Mouse (Mus musculus): ENCODE data around the gene Mycn. TPM values are rescaled to one million over a fixed set of nuclear protein-coding genes. Genes with fewer than 3 reads are reported as not detected.

Gene Mycn
- polyA plus RNA-seq, 1 experiment from 2014 or later: 50.3 TPM

DNA sequence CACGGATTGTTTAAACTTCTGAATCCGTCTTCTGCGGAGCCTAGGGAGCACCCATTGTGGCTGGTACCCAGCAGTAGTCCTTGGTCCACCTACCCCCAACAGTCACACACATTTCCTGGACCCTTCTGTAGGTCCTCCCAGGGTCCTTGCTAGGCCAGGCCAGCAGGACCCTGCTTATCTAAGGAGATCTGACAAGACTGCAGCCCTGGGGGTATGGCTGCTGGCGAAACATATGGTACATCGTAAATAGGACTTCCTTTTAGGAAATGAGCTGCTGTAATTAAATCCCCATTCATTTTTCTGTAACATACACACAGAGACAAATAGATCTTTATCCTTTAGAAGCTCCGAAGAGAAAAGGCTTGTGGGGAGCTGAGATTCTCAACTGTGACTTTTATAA, 34.9 kb downstream of the Mycn start:
- WGBS: 45% methylated on average over 6 of the region's 6 CpGs
- no peak for DNase-seq (ENCODE audit: low spot score)
- H3K9ac ChIP-seq: no peak overlapping the region
- no peak for ATAC-seq (ENCODE audit: low FRiP score)
- H3K27me3 ChIP-seq (ENCODE audit: control insufficient read depth, insufficient read depth, low read length): no peaks in the 10 kb centered on the region
- no peak overlapping the region for H3K27ac ChIP-seq
- H3K4me2 ChIP-seq (replicated peaks): no peak overlapping the region
- H3K36me3 ChIP-seq (replicated peaks; ENCODE audit: control insufficient read depth, insufficient read depth): no peaks in the 10 kb centered on the region
- no peaks in the 10 kb centered on the region for H3K9me3 ChIP-seq (ENCODE audit: control insufficient read depth, low read length)
- H3K4me1 ChIP-seq (replicated peaks; ENCODE audit: control insufficient read depth, insufficient read depth, low read length): peaks cover 27% of the 10 kb centered on the region
- no peak overlapping the region for H3K4me3 ChIP-seq (replicated peaks; ENCODE audit: low read length)

DNA sequence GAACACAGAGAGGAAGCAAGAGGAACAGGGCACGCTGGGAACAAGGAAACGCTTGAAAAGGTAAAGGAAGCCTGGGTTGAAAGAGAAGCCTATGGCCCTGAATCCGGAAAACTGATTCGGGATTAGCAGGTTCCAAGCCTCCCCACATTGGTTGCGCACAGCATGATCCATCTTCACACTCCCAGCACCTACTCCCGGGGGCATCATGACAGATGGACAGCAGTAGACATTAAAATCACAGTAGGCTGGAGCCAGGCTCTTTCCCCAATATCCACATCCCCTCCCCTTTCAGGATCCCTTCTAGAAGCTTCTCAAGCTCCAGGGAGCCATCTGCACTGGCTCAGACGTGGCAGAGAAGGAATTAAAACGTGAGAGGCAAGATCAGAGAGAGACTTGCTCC, 35.4 kb downstream of the Mycn start:
- Histone ChIP-seq H3K4me2 (replicated peaks) (no peak overlapping the region), H3K9ac (no peak overlapping the region), H3K4me1 (replicated peaks; ENCODE audit: control insufficient read depth, insufficient read depth, low read length) (peaks cover 27% of the 10 kb centered on the region), H3K36me3 (replicated peaks; ENCODE audit: control insufficient read depth, insufficient read depth) (no peaks in the 10 kb centered on the region), H3K27me3 (ENCODE audit: control insufficient read depth, insufficient read depth, low read length) (no peaks in the 10 kb centered on the region), H3K4me3 (replicated peaks; ENCODE audit: low read length) (no peak overlapping the region), H3K9me3 (ENCODE audit: control insufficient read depth, low read length) (no peaks in the 10 kb centered on the region), H3K27ac (no peak overlapping the region)
- DNase-seq (ENCODE audit: low spot score): no peak
- 52% methylated on average over 8 of the region's 8 CpGs for WGBS
- ATAC-seq (ENCODE audit: low FRiP score): no peak

DNA sequence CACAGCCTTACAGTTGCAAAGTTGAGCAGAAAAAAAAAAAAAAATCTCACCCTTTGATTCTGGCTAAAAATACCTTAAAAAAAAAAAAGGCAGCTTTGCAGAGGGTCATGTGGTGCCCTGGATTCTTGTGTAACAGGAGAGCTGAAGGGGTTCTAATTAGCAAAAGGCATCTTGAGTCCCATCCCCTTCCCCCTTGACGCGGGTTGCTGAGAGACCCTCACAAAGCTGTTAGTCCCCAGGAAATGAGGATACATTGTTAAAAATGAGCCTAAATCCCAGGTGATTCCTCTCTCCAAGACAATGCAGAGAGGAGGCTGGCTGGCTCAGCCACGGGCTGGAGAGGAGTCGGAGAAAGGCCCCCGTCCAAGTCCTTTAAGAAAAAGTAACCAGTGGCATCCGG, 36.6 kb downstream of the Mycn start:
- ATAC-seq (ENCODE audit: low FRiP score): no peak
- no peaks in the 10 kb centered on the region for H3K36me3 ChIP-seq (replicated peaks; ENCODE audit: control insufficient read depth, insufficient read depth)
- peaks cover 27% of the 10 kb centered on the region for H3K4me1 ChIP-seq (replicated peaks; ENCODE audit: control insufficient read depth, insufficient read depth, low read length)
- 21% methylated on average over 6 of the region's 6 CpGs for WGBS
- DNase-seq (ENCODE audit: low spot score): no peak
- no peak overlapping the region for H3K9ac ChIP-seq
- H3K27ac ChIP-seq: peak overlapping the region; percentile 79
- no peaks in the 10 kb centered on the region for H3K9me3 ChIP-seq (ENCODE audit: control insufficient read depth, low read length)
- peak overlapping the region; percentile 37 for H3K4me2 ChIP-seq (replicated peaks)
- H3K4me3 ChIP-seq (replicated peaks; ENCODE audit: low read length): no peak overlapping the region
- no peaks in the 10 kb centered on the region for H3K27me3 ChIP-seq (ENCODE audit: control insufficient read depth, insufficient read depth, low read length)

DNA sequence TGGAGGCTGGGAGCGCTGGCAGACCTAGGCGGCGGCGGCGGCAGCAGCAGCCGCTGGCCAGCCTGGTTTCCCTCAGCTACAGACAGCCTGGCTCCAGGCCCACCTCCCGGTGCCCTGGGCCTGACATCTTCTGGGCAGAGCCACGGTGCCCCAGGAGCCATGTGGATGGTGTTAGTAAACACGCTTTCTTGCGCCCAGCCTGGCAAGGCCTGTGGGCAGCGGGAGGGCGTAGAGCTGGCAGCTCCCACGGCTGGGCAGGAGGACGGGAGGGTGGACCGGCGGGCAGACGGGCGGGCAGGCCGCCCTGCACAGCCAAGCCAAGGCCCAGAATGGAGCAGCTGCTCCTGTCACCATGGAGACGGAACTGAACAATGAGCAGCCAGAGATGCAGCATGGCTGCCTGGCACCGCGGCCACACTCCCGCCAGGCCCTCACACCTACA, 37.2 kb downstream of the Mycn start:
- H3K4me2 ChIP-seq (replicated peaks): peak overlapping the region; percentile 37
- peaks cover 27% of the 10 kb centered on the region for H3K4me1 ChIP-seq (replicated peaks; ENCODE audit: control insufficient read depth, insufficient read depth, low read length)
- peak overlapping the region; percentile 44 for H3K9ac ChIP-seq
- no peaks in the 10 kb centered on the region for H3K27me3 ChIP-seq (ENCODE audit: control insufficient read depth, insufficient read depth, low read length)
- no peaks in the 10 kb centered on the region for H3K9me3 ChIP-seq (ENCODE audit: control insufficient read depth, low read length)
- H3K4me3 ChIP-seq (replicated peaks; ENCODE audit: low read length): no peak overlapping the region
- WGBS: 3% methylated on average over 23 of the region's 23 CpGs
- no peaks in the 10 kb centered on the region for H3K36me3 ChIP-seq (replicated peaks; ENCODE audit: control insufficient read depth, insufficient read depth)
- DNase-seq (ENCODE audit: low spot score) (peak; percentile 80), ATAC-seq (ENCODE audit: low FRiP score) (peak; percentile 96)
- H3K27ac ChIP-seq: peak overlapping the region; percentile 79

DNA sequence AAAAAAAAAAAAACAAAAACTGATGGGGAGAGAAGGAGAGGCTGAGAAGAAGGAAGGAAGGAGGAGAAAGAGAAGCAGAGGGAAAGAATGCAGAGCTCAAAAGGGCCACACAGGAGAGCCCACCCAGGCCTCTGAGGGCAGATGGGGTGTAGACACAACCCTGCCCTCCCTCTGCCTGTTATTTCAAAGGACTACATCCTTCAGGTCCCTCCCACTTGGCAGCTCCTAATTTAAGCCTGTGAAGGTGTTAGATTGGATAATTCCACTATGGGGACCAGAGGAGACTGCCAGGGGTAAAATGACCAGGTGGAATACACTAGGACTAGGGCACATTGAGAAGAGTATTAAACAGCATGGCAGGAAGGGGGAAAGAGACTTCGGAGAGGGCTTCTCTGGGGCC, 37.6 kb downstream of the Mycn start:
- no peaks in the 10 kb centered on the region for H3K27me3 ChIP-seq (ENCODE audit: control insufficient read depth, insufficient read depth, low read length)
- 0% methylated on average over 1 of the region's 1 CpGs for WGBS
- peaks cover 27% of the 10 kb centered on the region for H3K4me1 ChIP-seq (replicated peaks; ENCODE audit: control insufficient read depth, insufficient read depth, low read length)
- peak overlapping the region; percentile 79 for H3K27ac ChIP-seq
- H3K9ac ChIP-seq: peak overlapping the region; percentile 44
- DNase-seq (ENCODE audit: low spot score) (no peak), ATAC-seq (ENCODE audit: low FRiP score) (no peak)
- peak overlapping the region; percentile 37 for H3K4me2 ChIP-seq (replicated peaks)
- no peaks in the 10 kb centered on the region for H3K36me3 ChIP-seq (replicated peaks; ENCODE audit: control insufficient read depth, insufficient read depth)
- H3K4me3 ChIP-seq (replicated peaks; ENCODE audit: low read length): no peak overlapping the region
- no peaks in the 10 kb centered on the region for H3K9me3 ChIP-seq (ENCODE audit: control insufficient read depth, low read length)

DNA sequence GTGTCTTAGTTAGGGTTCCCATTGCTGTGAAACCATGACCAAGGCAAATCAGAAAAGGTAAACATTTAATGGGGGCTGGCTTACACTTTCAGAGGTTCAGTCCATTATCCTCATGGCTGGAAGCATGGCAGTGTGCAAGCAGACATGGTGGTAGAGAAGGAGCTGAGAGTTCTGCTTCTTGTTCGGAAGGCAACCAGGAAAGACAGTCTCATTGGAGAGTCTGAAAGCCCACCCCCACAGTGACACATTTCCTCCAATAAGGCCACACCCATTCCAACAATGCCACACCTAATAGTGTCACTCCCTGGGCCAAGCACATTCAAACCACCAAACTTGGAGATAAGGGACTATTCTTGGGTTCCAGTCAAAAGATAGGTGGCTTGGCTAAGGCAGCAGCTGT, 39.3 kb downstream of the Mycn start:
- Histone ChIP-seq H3K9ac (no peak overlapping the region), H3K27me3 (ENCODE audit: control insufficient read depth, insufficient read depth, low read length) (no peaks in the 10 kb centered on the region), H3K4me3 (replicated peaks; ENCODE audit: low read length) (no peak overlapping the region), H3K4me2 (replicated peaks) (no peak overlapping the region), H3K9me3 (ENCODE audit: control insufficient read depth, low read length) (no peaks in the 10 kb centered on the region), H3K27ac (no peak overlapping the region), H3K4me1 (replicated peaks; ENCODE audit: control insufficient read depth, insufficient read depth, low read length) (peaks cover 27% of the 10 kb centered on the region), H3K36me3 (replicated peaks; ENCODE audit: control insufficient read depth, insufficient read depth) (no peaks in the 10 kb centered on the region)
- 91% methylated on average over 1 of the region's 1 CpGs for WGBS
- DNase-seq (ENCODE audit: low spot score): no peak
- no peak for ATAC-seq (ENCODE audit: low FRiP score)

DNA sequence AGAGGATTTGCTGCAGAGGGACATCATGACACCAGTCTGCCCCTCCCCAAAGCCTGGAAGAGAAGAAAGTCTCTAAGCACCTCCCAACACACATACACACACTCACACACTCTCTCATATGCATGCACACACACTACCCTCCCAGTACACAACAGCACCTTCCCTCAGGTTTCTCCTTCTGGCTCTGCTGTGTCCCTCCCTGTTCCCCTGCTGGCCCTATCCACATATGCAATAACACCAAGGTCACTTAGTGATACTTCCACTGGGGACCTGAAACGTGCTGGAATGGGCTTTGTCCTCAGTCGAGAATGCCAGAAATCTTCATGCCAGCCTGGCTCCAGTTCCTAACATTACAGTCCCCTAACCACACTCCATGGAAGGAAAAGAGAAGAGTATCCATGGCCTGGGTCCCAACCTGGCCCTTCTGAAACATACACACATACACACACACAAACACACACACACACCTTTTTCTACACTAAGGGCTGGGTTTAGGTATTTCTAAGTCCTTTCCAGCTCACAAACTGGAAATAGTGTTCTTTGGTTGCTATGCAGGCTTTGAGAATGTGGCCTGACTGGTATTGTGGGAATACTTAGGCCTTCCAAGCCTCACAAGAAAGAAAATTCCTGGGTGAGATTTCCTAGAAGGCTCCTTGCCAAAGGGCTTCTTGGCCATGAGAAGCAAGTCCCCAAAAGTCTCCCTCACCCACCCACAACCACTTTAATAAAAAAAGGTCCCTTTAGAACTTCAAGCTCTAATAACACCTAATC, 43.2 kb downstream of the Mycn start:
- Histone ChIP-seq H3K4me1 (replicated peaks; ENCODE audit: control insufficient read depth, insufficient read depth, low read length) (no peaks in the 10 kb centered on the region), H3K4me3 (replicated peaks; ENCODE audit: low read length) (no peak overlapping the region), H3K27ac (no peak overlapping the region), H3K4me2 (replicated peaks) (no peak overlapping the region), H3K9ac (no peak overlapping the region), H3K36me3 (replicated peaks; ENCODE audit: control insufficient read depth, insufficient read depth) (no peaks in the 10 kb centered on the region), H3K27me3 (ENCODE audit: control insufficient read depth, insufficient read depth, low read length) (no peaks in the 10 kb centered on the region), H3K9me3 (ENCODE audit: control insufficient read depth, low read length) (no peaks in the 10 kb centered on the region)
- ATAC-seq (ENCODE audit: low FRiP score) (peak; percentile 21; the same call in 1 of the 2 replicates), DNase-seq (ENCODE audit: low spot score) (no peak)
- 47% methylated on average over 2 of the region's 2 CpGs for WGBS

DNA sequence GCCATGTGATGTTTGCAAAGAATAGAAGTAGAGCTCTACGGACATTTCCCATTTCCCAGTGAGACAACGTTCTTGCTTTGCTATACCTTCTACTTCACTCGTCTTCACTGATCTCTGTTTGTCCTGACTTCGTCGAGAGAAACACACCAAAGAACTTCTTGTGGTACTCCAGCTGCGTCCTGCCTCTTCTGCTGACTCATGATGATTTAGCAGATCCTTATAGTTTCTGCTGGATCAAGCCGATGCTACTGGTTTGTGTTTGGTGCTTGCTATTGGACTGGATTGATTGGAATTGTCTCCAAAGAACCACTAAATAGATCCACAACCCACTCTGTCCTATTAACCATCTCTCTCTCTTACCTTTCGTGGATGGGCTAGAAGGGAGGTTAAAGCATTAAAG, 47.7 kb downstream of the Mycn start:
- ATAC-seq (ENCODE audit: low FRiP score): no peak
- WGBS: 92% methylated on average over 8 of the region's 8 CpGs

DNA sequence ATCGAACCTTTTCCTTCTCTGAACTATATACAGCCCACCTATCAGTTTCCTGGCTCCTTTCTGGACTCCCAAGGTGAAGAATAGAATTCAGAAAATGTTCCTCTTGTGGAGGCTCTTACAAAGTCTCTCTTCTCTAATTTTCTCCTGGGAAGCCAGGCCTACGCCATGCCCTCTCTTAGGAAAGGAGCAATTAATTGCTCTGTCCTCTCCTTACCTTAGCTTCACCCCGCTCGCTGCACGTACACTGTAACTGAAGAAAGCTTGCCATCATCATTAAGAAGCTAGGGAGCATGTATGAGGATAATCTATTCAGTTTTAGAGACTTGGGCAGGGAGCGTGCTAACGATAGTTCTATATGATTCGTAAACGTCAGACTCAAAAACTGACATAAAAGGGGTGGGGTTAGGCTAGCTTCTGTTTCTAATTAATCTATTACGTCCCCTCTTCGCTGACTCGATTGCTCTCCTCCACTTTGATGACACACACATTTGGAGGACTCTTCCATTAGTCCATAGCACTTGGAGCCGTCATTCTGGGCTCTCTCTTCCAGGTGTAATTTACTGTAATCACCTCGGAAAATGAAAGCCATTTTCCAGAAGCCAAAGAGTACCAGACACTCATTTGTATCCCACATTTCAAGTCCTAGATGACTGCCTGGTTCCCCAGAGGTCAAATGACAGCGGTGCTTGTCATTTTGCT, 55.4 kb downstream of the Mycn start:
- WGBS: 66% methylated on average over 15 of the region's 15 CpGs
- no peak for DNase-seq (ENCODE audit: low spot score)
- no peak overlapping the region for H3K4me3 ChIP-seq (replicated peaks; ENCODE audit: low read length)
- H3K4me2 ChIP-seq (replicated peaks): no peak overlapping the region
- no peaks in the 10 kb centered on the region for H3K27me3 ChIP-seq (ENCODE audit: control insufficient read depth, insufficient read depth, low read length)
- no peak overlapping the region for H3K27ac ChIP-seq
- ATAC-seq (ENCODE audit: low FRiP score): no peak
- no peaks in the 10 kb centered on the region for H3K36me3 ChIP-seq (replicated peaks; ENCODE audit: control insufficient read depth, insufficient read depth)
- no peaks in the 10 kb centered on the region for H3K4me1 ChIP-seq (replicated peaks; ENCODE audit: control insufficient read depth, insufficient read depth, low read length)
- no peaks in the 10 kb centered on the region for H3K9me3 ChIP-seq (ENCODE audit: control insufficient read depth, low read length)
- H3K9ac ChIP-seq: no peak overlapping the region

More for the DNA sequence above, 47.7 kb downstream of the Mycn start:
- Histone ChIP-seq H3K36me3 (replicated peaks; ENCODE audit: control insufficient read depth, insufficient read depth) (no peaks in the 10 kb centered on the region), H3K4me1 (replicated peaks; ENCODE audit: control insufficient read depth, insufficient read depth, low read length) (no peaks in the 10 kb centered on the region), H3K4me2 (replicated peaks) (no peak overlapping the region), H3K9me3 (ENCODE audit: control insufficient read depth, low read length) (no peaks in the 10 kb centered on the region), H3K4me3 (replicated peaks; ENCODE audit: low read length) (no peak overlapping the region), H3K27ac (no peak overlapping the region), H3K9ac (no peak overlapping the region), H3K27me3 (ENCODE audit: control insufficient read depth, insufficient read depth, low read length) (no peaks in the 10 kb centered on the region)
- DNase-seq (ENCODE audit: low spot score): no peak
